Mouse (Mus musculus) MEL-GATA-1-ER (cell line): ENCODE data around the gene Sorbs2.

Experiments used
- DNase-seq: peaks from one replicate; pipeline ENCODE4 v3.0.0-alpha.2; 2012; ENCODE audit warnings: low read depth; ENCODE audit errors: extremely low read depth

The Sorbs2 gene

GRCm38 (mm10) chr8:45570117-45570516 lies 62.5 kb downstream of the Sorbs2 start:
- no peak for DNase-seq

DNA sequence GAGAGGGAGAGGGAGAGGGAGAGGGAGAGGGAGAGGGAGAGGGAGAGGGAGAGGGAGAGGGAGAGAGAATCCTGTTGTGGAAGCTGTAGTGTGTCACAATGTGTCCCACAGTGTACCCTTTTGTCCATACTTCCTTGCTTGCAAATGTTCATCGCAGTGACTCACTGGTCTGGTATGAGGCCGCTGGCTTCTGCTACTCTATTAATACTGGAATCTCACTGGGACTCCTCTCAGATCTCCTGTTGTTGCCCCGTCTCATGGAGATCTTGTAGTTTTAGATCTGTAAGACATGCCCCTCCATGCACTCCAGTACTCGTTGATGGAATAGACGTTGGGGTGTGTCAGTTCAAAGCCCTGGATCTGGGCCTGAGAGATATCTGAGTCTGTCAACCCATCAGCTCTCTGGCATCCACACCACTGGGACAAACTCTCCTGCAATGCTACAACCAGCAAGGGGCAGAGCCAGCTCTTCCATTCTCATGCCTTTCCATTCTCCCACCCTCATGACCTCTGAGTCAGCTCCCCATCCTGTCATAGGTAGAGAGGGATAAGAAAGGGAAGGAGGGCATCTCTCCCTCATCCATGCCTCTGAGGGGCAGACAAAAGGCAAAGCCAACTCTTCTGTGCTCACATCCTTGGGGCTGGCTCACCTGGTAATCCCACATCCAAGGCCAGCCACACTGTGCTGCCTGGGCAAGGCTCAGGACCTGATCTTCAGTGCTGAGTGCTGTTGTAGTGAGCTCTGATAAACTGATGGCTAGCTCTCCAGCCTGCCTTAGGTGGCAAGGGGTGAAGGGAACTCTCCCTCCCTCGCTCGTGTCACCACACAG lies 72.3 kb downstream of the Sorbs2 start:
- DNase-seq = no peak

- no peak for DNase-seq
Observed at GRCm38 (mm10) chr8:45580544-45580866, 72.9 kb downstream of the Sorbs2 start.

DNA sequence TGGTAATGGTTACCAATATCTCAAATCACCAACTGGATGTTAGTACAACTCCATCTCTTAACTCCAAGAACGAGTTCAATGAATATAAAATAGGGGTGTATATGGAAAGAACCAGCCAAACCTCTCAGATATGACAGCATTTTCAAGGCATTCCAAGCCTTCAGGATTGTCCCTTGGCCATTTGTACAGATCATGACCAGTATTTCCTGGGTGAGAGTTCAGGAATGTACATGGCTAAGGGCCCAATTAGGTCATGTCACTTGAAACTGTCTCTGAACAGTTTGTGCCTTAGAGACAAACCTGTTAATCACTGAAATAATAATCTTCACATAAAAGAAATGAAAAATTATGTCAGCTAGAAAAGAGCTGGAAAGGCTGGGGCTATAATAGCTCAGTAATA lies 76.3 kb downstream of the Sorbs2 start:
- no peak for DNase-seq

GRCm38 (mm10) chr8:45584390-45585052 lies 76.9 kb downstream of the Sorbs2 start:
- no peak for DNase-seq

GRCm38 (mm10) chr8:45585158-45585557 lies 77.6 kb downstream of the Sorbs2 start:
- no peak for DNase-seq

- DNase-seq = no peak
Observed at GRCm38 (mm10) chr8:45587011-45587410, 79.4 kb downstream of the Sorbs2 start.

DNA sequence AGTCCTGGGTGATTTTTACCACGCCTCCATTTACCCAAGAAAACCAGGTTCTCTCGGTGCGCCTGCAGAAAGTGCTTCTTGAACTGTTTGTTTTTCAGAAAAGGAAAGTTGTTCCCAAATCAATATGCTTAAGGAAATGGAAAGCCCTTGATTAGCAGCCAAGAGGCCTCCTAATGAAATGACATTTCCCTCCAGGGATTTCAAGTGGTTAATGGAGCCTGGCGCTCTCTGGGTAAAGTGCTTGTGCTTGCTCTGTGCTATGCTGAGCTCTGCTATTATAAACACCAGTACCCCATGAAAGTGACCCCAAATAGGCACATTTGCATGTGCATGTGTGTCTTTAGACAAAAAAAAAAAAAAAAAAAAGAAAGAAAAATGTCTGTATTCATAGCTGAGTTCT lies 84.3 kb downstream of the Sorbs2 start:
- DNase-seq = no peak

GRCm38 (mm10) chr8:45593711-45594110 lies 86.1 kb downstream of the Sorbs2 start:
- no peak for DNase-seq

- no peak for DNase-seq
Observed at GRCm38 (mm10) chr8:45595983-45596382, 88.4 kb downstream of the Sorbs2 start.

DNA sequence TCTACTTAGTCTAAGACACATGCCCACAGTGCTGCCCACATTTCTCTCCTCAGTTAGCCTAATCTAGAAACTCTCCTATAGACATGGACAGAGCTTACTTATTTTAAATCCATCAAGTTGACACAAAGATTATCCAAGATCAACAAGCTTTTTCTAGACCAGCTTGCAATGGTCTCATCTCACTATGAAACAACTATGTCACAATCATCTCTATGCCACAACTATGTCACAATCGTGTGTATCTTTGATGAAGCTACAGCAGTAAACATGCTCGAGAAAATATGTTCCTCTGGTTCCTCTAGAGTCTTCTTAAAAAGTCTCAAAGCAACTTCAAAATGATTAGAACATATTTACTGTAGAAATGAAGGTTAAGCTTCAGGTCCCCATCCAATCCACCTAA lies 89.0 kb downstream of the Sorbs2 start:
- DNase-seq = no peak

GRCm38 (mm10) chr8:45597631-45598420 lies 90.2 kb downstream of the Sorbs2 start:
- DNase-seq = no peak

- no peak for DNase-seq
Observed at GRCm38 (mm10) chr8:45598883-45599282, 91.3 kb downstream of the Sorbs2 start.

DNA sequence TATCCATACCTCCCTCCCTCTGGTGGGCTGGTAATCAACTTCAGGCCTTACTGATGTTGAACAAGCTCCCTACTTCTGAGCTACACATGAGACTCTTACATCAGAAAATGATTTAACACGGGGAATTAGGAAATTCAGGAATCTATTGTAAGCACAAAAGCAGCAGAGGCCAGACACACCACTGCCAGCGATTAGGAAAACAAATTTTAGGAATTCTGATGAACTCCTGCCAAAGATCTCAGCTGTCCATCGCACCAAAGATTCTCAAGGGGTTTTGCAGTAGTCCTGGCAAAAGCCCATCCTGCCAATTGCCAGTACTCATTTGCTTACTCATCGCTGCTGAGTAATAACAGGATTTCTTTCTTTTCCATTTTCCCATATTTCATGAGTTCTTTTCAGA lies 94.4 kb downstream of the Sorbs2 start:
- DNase-seq = no peak

DNA sequence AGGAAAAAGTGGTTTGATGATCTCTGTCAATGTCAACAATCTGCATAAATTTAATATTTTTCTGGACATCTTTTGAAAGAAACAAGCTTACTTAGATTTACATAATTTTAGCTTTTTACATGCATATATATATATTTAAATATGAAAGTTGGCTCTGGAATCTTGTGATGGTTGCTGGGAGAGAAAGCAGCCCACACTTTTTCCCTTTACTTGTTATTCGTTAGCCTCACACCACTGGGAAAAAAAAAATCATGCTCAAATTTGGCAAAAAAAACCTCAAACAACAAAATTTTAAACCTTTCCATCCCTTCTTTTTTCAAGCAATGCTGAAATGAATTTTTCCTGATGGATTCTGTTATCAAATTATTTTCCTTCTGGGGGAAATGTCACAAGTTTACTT lies 97.8 kb downstream of the Sorbs2 start:
- DNase-seq = no peak

- no peak for DNase-seq
Observed at GRCm38 (mm10) chr8:45607012-45607411, 99.4 kb downstream of the Sorbs2 start.

DNA sequence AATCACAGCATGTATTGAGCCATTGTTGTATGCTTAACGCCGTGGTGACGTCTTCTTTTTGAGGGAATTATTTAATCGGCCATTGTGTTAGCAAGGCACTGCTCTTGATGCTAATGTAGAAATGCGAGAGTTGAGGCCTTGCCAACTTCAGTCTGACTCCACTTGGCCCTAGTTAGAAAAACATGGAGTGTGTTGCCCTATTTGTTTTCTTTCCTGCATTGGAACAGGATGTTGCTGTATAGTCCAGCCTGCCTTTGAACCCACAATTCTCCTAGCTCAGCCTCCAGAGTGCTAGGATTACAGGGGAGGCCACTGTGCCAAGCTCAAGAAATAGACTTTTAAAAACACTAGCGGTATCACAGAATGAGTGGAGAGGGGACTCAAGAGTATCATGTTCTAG lies 100.8 kb downstream of the Sorbs2 start:
- no peak for DNase-seq

DNA sequence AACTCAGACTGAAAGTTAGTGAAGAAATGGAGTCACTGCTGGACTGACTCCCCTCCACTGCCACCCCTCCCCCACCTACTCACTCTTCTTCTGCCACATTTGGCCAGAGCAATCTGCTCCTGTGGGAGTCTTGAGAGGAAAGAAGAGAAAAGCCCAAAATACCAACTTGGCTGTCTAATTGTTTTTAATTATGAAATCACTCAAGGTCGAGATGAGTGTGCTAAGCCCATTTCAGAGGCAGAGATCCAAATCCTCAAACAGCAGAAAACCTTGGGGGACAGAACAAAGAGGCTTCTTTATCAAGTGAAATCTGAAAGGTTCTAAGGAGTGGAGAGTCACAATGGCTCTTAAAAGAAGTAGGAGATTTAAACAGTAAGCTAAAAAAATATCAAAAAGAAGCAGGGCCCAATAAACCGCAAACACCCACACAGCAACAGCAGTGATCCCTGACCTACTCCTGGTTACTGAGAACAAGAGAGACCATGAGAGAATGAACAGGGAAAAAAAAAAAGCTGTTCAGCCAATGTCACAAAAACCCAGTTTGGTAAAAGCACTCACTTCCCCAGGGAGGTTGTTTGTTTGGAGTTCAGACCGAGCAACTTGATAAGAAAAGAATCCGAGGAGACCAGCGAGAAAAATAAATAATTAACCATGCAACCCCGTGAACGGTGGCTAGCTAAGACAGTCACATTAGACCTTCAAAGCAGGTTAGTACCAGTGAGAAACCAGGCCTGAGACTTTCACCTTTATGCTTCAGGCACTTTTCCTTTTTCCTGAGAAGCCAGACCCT lies 103.0 kb downstream of the Sorbs2 start:
- no peak for DNase-seq

GRCm38 (mm10) chr8:45611320-45611719 lies 103.7 kb downstream of the Sorbs2 start:
- DNase-seq = no peak

DNA sequence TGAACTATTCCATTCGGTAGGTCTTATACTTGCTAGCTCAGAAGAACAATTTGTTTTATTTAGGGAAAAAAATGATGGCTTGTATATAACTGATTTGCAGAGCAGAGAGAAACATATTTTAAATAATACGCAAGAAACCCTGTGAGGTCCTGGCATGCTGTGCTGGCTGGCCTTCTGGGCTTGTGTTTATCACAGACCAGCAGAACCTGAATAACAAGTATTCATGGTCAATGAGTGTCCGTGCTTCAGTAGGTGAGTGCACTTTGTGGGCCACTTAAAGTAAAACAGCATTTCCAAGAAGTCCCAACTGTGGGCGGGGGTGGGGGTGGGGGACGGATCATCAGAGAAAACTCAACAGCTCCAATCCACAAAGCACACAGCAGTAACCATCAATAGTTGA lies 107.0 kb downstream of the Sorbs2 start:
- DNase-seq = no peak

- no peak for DNase-seq
Observed at GRCm38 (mm10) chr8:45615050-45615449, 107.5 kb downstream of the Sorbs2 start.
